Mouse (Mus musculus): ENCODE data around the gene Safb2. TPM values are rescaled to one million over a fixed set of nuclear protein-coding genes. Genes with fewer than 3 reads are reported as not detected.

The Safb2 gene
- total RNA-seq, 2 experiments from 2014 or later = 103 to 126 TPM

- DNase-seq = no peak
Observed at GRCm38 (mm10) chr17:56560131-56560530, 24.3 kb downstream of the Safb2 start.

- DNase-seq = peak in 1 of 2 experiments; percentile 33
Observed at GRCm38 (mm10) chr17:56559386-56559785, 25.0 kb downstream of the Safb2 start.

- peak; percentile 71 to 82 for DNase-seq
Observed at GRCm38 (mm10) chr17:56558448-56558847, 25.9 kb downstream of the Safb2 start.

- DNase-seq = no peak
Observed at GRCm38 (mm10) chr17:56554122-56554551, 30.2 kb downstream of the Safb2 start, which contains the start of gene Gm20219. Gene Gm20219 (minus strand): TSS chr17:56554387.

- peak; percentile 65 to 71 for DNase-seq
Observed at GRCm38 (mm10) chr17:56552781-56553363, 31.5 kb downstream of the Safb2 start.

- no peak for DNase-seq
Observed at GRCm38 (mm10) chr17:56551841-56552581, 32.4 kb downstream of the Safb2 start.

- no peak for DNase-seq
Observed at GRCm38 (mm10) chr17:56550784-56551475, 33.5 kb downstream of the Safb2 start.

- DNase-seq = no peak
Observed at GRCm38 (mm10) chr17:56548605-56549105, 35.7 kb downstream of the Safb2 start.

GRCm38 (mm10) chr17:56547846-56548604 lies 36.4 kb downstream of the Safb2 start:
- DNase-seq = no peak

- DNase-seq = no peak
Observed at GRCm38 (mm10) chr17:56547116-56547845, 37.1 kb downstream of the Safb2 start.

- no peak for DNase-seq
Observed at GRCm38 (mm10) chr17:56546576-56546975, 37.8 kb downstream of the Safb2 start.

GRCm38 (mm10) chr17:56545945-56546344 lies 38.4 kb downstream of the Safb2 start:
- DNase-seq = no peak

GRCm38 (mm10) chr17:56544699-56545387 lies 39.5 kb downstream of the Safb2 start:
- DNase-seq = no peak

GRCm38 (mm10) chr17:56543684-56544224 lies 40.6 kb downstream of the Safb2 start:
- DNase-seq = no peak

GRCm38 (mm10) chr17:56542736-56543135 lies 41.6 kb downstream of the Safb2 start:
- no peak for DNase-seq

- no peak for DNase-seq
Observed at GRCm38 (mm10) chr17:56540562-56540975, 43.8 kb downstream of the Safb2 start.

GRCm38 (mm10) chr17:56537912-56538311 lies 46.5 kb downstream of the Safb2 start:
- no peak for DNase-seq

- no peak for DNase-seq
Observed at GRCm38 (mm10) chr17:56536874-56537273, 47.5 kb downstream of the Safb2 start.

- DNase-seq = no peak
Observed at GRCm38 (mm10) chr17:56536192-56536591, 48.2 kb downstream of the Safb2 start.

- no peak for DNase-seq
Observed at GRCm38 (mm10) chr17:56524943-56525342, 59.4 kb downstream of the Safb2 start.
